Mouse (Mus musculus): ENCODE measurements around the gene Gm37240.

The Gm37240 gene

DNA sequence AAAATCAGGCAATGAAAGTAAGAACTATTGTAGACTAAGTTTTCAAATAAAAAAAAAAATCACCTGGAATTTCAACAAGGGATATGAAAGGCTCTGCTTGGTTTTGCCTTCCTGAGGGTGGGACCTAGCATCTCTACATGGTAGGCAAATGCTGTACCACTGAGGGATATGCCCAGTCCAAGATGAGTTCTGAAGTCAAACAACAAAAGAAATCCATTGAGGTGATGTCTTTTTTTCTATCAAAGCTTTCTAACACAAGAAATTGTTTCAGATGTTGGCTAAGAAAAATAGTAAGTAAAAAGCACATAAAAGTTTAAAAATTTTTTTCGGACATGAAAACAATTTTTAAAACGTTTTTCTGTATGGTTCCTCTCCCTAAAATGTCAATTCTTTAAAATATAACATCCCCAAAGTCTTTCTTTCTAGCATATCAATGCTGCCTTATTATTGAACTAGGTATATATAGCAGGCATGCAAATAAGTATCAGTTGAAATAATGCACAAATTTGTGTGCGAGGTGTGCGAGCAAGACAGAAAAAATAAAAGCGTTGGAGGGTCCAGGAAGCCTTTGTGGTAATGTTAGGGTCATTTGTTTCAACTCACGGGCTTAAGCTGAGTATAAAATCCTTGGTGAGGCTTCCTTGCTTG, 314.0 kb downstream of the Gm37240 start:
- no peak for DNase-seq (ENCODE audit: low read depth, low spot score)

DNA sequence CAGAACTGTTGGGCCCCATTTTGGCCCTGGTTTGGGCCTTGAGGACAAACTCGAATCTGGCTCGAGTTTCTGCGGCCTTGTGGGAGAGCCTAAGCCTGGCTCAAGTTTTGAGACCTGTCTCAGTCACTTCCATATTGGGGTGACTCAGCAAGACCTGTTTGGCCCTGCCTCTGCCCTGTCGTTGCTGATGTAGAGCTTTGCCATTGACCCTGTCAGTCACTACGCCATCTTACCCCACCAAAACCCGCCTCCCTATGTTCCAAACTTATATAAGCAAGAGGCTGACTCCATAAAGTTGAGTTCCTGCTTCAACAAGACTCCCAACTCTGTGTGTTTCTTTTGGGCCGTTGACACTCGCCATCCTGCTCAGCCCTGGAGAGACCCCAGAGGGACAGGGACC, 314.8 kb downstream of the Gm37240 start:
- DNase-seq (ENCODE audit: low read depth, low spot score): peak; percentile 37

DNA sequence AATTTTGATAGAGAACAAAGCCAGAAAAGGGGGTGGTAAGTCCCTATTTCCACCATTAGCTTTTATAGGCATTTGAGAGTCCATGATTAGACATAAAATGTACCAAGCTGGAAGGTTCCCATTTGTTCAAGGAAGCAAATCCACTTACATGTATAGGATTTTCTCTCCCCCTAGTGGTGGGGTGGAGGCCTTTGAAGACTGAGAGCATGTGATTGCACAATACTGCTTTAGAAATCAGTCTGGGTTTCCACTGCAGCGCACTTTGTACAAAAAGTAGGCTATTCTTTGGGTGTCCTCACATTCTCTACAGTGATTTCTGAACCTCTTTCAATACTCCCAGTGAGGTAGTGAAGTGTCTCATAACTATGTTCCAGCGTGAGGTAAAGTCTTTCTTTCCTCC, 316.0 kb downstream of the Gm37240 start:
- DNase-seq (ENCODE audit: low read depth, low spot score): peak; percentile 95

DNA sequence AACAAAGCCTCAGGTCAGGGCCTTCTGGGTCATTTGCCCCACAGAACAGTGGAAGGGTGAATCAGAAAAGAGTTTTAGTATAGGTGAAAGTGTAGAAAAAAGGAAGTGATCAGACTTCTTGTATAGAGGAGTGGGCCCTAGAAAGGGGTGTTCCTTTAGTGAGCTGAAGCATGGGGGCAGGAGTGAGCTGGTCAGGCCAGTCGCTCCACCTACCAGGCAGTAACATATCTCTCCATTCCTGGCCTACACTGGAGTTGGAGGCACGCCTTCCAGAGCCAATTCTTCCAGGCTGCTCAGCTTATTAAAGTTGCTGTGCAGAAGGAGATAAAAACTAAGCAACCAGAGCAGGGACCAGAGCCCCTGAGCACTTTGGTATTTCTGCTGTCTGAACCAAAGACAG, 322.7 kb downstream of the Gm37240 start:
- no peak for DNase-seq (ENCODE audit: low read depth, low spot score)

DNA sequence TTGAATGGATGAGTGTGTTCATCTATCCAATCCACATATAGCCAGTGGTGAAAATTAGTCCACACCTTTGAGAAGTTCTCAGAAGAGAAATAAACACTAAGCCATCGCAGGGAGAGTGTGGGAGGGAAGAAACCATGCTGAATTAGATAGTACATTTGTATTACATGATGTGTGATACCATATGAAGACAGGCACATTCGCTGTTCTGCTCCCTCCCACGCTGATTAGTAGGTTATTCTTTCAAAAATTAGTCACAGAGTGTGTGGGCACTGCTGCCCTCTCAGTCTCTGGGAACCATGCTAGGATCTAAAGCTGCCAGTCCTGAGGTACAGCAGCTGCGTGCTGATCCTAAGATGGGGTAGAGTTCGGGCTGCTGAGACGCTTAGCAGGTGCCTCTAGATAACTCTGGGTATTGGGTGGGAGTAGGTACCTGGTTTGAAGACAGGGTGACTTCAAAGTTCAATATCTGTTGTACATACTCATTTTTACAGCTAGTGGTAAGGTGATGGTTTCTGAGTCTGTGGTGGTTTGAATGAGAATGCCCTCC, 333.5 kb downstream of the Gm37240 start:
- no peak for DNase-seq (ENCODE audit: low read depth, low spot score)

DNA sequence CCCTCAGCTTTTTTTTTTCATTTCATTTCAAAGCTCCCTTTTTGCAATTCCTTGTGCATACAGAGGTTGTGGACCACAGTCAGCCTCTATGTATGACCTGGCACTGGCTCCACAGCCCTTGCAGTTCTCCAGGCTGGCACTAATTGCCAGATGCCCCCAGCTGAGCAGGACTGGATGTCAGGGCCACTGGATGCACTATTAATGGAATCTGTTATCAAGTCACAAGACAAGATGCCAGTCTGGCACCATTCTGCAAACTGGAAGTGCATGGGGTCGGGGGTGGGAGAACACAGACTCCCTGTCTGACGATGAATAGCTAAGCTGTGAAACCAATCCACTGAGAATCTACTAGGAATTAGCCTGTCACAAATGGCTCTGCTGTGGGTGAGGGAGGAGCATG, 336.0 kb downstream of the Gm37240 start:
- no peak for DNase-seq (ENCODE audit: low read depth, low spot score)

DNA sequence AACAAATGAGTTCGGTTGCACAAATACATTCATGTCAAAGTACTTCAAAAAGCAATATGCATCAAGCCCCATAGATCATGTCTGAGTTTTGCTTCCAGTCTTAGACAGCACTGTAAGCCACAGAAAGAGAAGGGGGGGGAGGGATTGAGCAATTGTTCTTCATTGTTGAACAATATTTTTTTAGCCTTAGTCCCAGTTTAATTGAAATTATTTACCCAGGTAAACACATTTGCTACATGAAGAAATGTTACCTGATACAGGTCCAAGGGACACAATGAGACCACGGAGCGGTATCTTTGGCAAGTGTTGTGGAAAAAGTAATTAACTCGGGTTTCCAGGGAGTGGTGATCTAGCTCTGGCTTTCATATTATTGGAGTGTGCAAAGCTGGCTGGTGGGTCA, 337.0 kb downstream of the Gm37240 start:
- no peak for DNase-seq (ENCODE audit: low read depth, low spot score)

DNA sequence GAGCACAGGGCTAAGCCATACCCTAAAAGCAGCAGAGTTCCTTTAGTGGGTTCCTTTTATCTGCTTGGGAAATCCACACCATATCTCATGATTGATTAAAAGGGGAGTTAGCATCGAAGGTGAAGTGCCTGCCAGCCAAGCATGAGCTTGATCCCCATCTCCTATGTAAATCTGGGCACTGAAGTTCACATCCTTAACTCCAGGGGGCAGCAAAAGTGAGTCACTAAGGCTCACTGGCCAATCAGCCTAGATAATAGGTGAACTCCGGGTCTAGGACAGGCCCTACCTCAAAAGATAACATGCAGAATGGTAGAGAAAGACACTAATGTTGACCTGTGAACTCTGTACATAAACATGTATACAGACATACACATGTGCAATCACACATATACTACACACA, 343.7 kb downstream of the Gm37240 start:
- DNase-seq (ENCODE audit: low read depth, low spot score): peak; percentile 49

DNA sequence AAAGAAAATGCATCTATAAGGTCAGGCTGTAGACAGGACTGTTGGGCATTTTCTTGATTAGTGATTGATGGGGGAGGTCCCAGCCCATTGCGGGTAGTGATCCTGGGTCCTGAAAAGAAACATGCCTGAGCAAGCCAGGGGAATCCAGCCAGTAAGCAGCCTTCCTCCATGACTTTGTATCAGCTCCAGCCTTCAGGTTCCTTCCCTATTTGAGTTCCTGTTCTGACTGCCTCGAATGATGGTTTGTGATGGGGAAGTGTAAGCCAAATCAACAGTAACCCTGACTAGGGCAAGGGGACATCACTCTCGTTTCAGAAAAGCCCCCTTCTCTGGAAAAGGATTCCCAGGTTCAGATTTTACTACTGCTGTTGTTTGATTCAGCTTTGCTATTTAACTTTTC, 344.6 kb downstream of the Gm37240 start:
- no peak for DNase-seq (ENCODE audit: low read depth, low spot score)

DNA sequence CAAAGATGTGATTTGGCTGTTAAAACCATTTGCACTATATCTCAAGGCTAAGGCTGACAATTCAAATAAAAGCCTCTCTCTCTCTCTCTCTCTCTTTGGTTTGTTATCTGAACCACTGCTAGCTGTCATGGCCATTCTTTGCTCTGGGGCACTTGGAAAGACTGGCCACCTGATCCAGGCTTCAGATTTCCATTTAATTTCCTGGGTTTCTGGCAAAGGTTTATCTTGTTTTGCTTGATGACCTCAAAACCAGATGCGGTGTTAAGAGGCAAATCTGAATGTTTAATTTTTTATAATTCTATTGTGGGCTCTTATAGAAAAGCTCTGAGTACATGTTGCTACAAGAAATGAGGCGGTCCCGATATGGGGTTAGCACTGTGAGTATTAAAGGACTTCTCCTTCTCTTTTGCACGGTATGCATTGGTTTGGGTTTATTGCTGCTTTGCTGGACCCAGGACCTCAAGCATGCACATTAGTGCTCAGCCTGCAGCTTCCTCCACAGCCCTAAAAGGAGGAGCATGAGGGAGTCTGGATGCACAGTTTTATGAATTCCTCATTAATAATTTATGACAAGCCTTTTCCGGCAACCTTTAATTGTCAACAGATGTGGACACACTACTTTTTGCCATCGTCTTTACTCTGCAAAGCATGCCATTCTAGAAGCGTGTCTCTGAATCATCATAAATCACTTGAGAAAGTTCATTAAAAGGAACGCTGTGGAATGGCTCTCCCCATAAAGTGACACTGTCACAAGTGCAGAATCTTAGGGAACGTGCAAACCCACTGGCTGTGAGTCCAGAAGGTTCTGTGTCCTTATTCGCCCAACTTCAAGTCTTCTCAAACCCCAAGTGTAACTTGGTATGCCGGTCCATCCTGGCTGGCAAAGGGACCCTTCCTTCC, 351.4 kb downstream of the Gm37240 start:
- DNase-seq (ENCODE audit: low read depth, low spot score): peak; percentile 83

DNA sequence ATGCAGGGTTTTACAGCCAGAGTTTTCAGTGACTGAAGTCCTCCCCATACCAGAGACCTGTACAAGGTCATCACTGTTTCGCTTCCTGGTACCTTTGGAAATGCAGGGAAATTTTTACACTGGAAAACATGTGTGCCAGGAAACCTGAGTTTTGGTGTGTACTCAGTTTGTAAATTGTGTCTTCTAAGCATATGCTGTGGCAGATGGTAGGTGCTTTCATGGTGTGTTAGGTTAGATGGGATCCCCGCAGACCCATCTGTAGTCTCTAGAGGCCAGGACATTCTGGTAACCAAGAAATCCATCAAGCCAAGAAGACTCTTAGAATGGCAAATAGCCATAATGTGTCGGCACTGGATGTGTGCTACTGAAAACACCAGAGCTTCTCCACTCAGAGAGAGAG, 352.3 kb downstream of the Gm37240 start:
- peak; percentile 6 for DNase-seq (ENCODE audit: low read depth, low spot score)

DNA sequence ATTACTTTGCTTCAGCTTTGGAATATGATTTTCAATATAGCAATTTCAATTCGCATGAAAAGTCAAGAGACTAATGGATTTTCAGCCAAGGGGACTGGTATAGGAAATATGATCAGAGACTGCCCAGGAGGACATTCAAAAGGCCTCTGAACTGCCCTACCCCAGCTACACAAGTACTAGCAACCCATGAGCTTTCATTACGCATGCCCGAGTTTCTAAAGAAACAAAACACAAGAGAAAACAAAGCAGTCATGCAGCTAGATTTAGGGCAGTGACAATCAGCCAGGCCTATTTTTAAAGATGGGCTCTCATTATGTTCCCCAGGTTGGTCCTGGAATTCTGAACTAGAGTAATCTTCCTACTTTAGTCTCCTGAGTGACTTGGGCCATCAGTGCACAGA, 354.9 kb downstream of the Gm37240 start:
- no peak for DNase-seq (ENCODE audit: low read depth, low spot score)

DNA sequence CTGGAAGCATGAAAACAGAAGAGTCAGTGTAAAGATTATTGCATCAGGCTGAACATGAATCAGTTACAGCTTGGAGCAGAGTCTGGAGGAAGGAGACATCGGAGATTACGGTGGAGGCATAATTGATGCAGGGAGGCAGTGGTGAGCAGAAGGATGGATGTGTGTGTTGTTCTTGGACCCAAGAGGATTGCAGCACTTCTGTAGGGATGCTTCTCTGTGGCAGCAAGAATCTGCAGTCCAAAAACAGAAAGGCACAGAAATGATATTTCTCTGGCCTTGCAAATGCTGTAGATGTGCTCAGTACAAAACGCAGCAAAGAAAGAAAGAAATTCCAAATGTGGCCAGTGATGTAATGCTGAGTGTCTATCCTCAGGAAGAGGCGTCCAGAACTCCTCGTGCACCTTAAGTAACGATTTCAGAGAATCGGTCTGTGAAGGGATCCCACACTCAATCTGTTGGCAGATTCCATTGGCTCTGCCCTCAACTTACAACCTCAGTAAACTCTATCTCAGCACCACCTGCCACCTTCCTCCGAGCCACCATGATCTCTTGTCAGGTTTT, 356.6 kb downstream of the Gm37240 start:
- peak; percentile 35 for DNase-seq (ENCODE audit: low read depth, low spot score)

DNA sequence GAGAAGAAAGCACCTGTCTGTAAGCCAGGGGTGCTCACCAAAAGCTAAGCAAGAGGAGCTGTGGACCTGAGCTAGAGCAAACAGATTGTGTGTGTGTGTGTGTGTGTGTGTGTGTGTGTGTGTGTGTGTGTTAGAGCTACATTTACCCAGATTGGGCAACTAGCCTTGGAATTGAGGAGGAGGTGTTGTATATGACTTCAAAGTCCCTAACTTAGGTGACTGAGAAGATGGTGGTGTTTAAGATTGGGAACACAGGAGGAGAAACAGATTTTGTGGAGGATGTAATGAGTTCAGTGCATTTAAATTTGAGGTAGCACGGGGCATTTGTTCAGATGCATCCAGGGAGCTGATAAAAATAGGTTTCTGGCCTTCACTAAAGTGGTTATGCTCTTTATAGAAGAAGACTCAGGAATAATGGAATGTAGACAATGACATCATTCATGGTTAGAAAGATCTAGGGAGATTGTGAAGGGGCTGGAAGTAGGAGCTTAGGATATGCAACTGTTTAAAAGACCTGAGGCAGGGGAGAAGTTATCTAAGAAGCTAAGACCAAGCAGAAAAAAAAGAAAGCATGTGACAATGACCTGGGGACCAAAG, 365.9 kb downstream of the Gm37240 start:
- DNase-seq (ENCODE audit: low read depth, low spot score): no peak

DNA sequence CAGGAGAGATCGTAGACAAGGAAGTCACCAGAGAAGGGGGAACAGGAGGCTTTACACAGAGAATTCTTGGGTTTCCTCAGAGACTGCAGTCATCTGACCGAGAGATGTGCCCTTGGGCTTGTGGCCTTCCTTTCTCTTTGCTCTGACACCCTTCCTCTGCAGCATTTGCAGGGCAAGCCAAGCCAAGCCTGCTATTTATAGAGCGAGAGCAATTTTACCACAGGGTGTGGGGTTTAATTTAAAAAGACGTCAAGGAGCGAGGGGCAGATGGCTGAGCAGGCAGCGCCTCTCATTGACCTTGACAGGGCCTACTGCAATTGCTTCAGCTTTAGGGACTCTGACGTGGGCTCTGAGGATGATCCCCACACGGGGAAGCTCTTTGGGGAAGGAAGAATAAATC, 368.6 kb downstream of the Gm37240 start:
- DNase-seq (ENCODE audit: low read depth, low spot score): no peak

DNA sequence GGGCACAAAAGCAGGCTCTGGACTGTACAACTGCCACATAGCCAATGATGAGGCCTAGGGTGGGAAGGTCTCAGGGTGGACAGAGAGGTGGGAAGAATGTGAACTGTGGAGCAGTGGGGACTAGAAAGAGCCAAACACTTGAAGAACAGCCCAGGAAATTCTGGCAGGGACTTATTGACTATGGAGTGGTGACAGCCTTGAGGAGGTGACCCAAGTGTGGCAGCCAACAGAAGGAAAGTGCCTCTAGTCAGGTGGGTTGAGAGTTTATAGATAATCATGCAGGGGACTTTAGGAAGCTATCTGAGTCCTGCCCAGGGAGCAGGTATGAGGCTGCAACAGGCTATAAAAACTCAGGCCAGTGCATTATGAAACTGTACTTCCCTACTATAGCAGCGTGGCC, 369.2 kb downstream of the Gm37240 start:
- DNase-seq (ENCODE audit: low read depth, low spot score): no peak

DNA sequence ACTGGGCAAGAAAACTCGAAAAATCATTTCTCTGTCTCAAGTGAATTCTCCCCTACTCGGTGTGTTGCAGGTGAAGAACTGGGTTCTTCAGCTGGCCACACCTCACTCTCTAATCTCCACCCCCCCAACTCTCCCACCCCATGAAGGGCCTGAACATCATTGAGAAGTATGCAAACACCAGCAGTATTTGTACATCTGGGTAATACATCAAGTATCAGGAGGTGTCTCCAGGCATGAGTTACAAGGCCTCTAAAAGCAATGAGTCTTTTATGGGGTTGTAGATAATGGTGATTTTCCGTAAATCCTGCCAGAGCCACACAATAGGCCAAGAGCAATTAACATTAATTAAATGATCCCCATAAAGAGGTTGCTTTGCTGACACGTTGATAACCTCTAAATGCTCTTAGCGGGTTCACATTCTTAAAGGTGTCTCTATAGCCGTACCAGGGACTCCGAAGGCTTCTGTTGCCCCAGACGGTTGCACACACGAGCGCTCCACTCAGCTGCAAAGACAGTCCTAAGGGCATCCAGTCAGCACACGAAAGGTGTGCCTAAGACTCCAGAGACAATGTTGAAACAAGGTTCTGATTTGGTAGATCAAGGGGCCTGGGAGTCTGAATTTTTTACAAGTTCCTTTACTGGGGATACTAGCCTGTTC, 370.4 kb downstream of the Gm37240 start:
- DNase-seq (ENCODE audit: low read depth, low spot score): no peak

DNA sequence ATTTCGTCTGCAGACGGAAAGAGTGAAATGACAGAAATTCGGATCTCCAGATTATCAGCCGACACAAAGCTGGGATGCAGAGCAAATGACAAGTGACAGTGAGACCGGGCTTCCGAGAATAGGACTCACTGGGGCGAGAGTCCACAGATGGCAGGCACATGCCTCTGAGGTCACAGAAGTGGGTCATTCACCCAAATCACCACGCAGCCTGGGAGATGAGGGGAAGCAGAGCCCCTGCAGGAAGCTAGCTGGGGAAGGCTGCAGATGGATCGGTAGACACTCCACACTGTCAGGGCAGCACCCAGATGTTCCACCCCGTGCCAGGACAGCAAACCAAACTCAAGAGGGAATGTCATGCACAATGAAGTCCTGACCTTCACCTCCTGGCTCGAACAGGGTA, 372.6 kb downstream of the Gm37240 start:
- no peak for DNase-seq (ENCODE audit: low read depth, low spot score)

DNA sequence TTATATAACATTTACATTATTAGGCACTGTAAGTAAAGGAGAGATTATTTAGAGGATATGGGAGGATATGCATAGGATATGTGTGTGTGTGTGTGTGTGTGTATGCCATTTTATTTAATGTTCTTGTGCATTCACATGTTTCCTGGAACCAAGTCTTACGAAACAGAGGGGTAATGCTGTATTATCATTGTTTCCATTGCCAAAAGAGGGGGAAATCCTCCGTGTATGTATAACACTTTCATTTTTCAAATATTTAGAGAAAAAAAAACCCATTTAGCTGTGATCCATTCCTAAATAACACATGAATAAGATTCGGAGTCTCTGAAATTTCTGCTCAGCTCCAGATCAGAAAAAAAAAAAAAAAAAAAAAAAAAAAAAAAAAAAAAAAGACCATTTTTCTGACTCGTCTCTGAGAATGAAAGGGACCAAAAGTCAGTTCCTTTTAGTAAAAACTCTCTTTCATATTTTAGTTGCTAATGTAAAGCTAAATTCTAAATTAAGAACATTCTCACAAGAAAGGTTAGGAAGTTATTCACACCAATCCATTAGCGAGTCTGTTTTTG, 378.5 kb downstream of the Gm37240 start:
- no peak for DNase-seq (ENCODE audit: low read depth, low spot score)

DNA sequence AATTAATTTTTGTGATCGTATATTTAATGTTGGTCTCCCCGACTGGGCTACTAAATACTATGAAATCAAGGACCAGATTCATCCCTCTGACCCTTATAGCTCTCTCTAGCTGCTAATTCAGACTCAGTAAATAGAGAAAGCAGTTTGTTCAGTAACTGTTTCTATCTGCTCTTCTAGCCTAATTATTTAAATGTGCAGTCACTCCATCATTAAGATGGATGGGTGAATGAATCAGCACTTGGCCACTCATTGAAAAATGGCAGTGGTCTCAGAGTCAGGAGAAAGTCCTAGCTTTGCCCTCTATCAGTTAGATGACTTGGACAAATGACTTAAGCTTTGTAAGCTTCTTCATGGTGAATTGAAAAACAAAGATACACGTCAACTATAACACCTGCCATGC, 387.2 kb downstream of the Gm37240 start:
- DNase-seq (ENCODE audit: low read depth, low spot score): no peak

DNA sequence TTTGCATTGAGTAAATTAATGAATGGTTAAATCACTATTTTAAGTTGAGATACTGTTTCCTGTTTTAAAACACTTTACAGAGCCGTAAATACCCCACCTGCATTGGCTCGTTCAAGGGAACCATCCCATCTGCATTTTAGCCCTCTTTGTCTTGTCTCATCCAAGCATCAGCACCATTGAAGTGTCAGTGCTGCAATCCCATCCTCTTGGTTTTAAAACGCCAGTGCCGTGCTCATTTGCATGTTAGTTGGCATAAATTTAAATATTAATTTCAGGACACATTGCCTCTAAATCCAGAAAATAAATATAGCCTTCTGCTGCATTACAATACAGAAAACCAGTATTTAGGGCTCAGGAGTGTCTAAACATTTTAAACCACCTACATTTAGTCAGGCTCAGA, 391.2 kb downstream of the Gm37240 start:
- DNase-seq (ENCODE audit: low read depth, low spot score): no peak
